Mouse (Mus musculus): ENCODE measurements at regions not wholly inside any gene's neighbourhood (a gene's known extent, or its start where the extent isn't known, plus 50 kb on each side); places are given as distances from the start of the nearest gene placed in this dataset.
A peak's percentile ranks its signal among the peaks of the same experiment; 100 is the strongest.

GRCm38 (mm10) chr4:93935692-93936091 is 600.4 kb upstream of the Tusc1 start:
- no peak for ATAC-seq (ENCODE audit: low read depth)
- Histone ChIP-seq H3K9ac (replicated peaks; ENCODE audit: low read depth, low read length) (no peak overlapping the region), H3K4me3 (ENCODE audit: low read depth, low read length) (no peak overlapping the region), H3K36me3 (ENCODE audit: control insufficient read depth, insufficient read depth, low read length) (no peaks in the 10 kb centered on the region), H3K4me1 (ENCODE audit: control insufficient read depth, insufficient read depth, low read length) (no peaks in the 10 kb centered on the region), H3K4me2 (ENCODE audit: low read depth, low read length) (no peak overlapping the region), H3K9me3 (ENCODE audit: control insufficient read depth, low read length) (no peaks in the 10 kb centered on the region), H3K27ac (ENCODE audit: low read depth, low read length) (no peak overlapping the region), H3K27me3 (ENCODE audit: control insufficient read depth, insufficient read depth, low read length) (no peaks in the 10 kb centered on the region)

- Histone ChIP-seq H3K9ac (replicated peaks; ENCODE audit: low read depth, low read length) (no peak overlapping the region), H3K36me3 (ENCODE audit: control insufficient read depth, insufficient read depth, low read length) (no peaks in the 10 kb centered on the region), H3K27me3 (ENCODE audit: control insufficient read depth, insufficient read depth, low read length) (no peaks in the 10 kb centered on the region), H3K27ac (ENCODE audit: low read depth, low read length) (no peak overlapping the region), H3K4me2 (ENCODE audit: low read depth, low read length) (no peak overlapping the region), H3K4me1 (ENCODE audit: control insufficient read depth, insufficient read depth, low read length) (no peaks in the 10 kb centered on the region), H3K4me3 (ENCODE audit: low read depth, low read length) (no peak overlapping the region), H3K9me3 (ENCODE audit: control insufficient read depth, low read length) (no peaks in the 10 kb centered on the region)
- 93% methylated on average over 7 of the region's 7 CpGs for WGBS
- no peak for ATAC-seq (ENCODE audit: low read depth)
These were observed 591.8 kb upstream of the Tusc1 start for GRCm38 (mm10) chr4:93927117-93927516.

GRCm38 (mm10) chr4:93924402-93924801 is 589.1 kb upstream of the Tusc1 start:
- Histone ChIP-seq H3K4me2 (ENCODE audit: low read depth, low read length) (no peak overlapping the region), H3K9ac (replicated peaks; ENCODE audit: low read depth, low read length) (no peak overlapping the region)
- 87% methylated on average over 1 of the region's 1 CpGs for WGBS

GRCm38 (mm10) chr4:93886631-93887030 is 551.3 kb upstream of the Tusc1 start:
- Histone ChIP-seq H3K4me3 (ENCODE audit: low read depth, low read length) (no peak overlapping the region), H3K36me3 (ENCODE audit: control insufficient read depth, insufficient read depth, low read length) (no peaks in the 10 kb centered on the region), H3K4me2 (ENCODE audit: low read depth, low read length) (no peak overlapping the region), H3K4me1 (ENCODE audit: control insufficient read depth, insufficient read depth, low read length) (no peaks in the 10 kb centered on the region), H3K27me3 (ENCODE audit: control insufficient read depth, insufficient read depth, low read length) (no peaks in the 10 kb centered on the region), H3K9ac (replicated peaks; ENCODE audit: low read depth, low read length) (no peak overlapping the region), H3K27ac (ENCODE audit: low read depth, low read length) (no peak overlapping the region), H3K9me3 (ENCODE audit: control insufficient read depth, low read length) (no peaks in the 10 kb centered on the region)
- no peak for ATAC-seq (ENCODE audit: low read depth)
- 92% methylated on average over 11 of the region's 11 CpGs for WGBS

More at GRCm38 (mm10) chr4:93924402-93924801, 589.1 kb upstream of the Tusc1 start:
- Histone ChIP-seq H3K4me1 (ENCODE audit: control insufficient read depth, insufficient read depth, low read length) (no peaks in the 10 kb centered on the region), H3K4me3 (ENCODE audit: low read depth, low read length) (no peak overlapping the region), H3K27me3 (ENCODE audit: control insufficient read depth, insufficient read depth, low read length) (no peaks in the 10 kb centered on the region), H3K36me3 (ENCODE audit: control insufficient read depth, insufficient read depth, low read length) (no peaks in the 10 kb centered on the region), H3K9me3 (ENCODE audit: control insufficient read depth, low read length) (no peaks in the 10 kb centered on the region), H3K27ac (ENCODE audit: low read depth, low read length) (no peak overlapping the region)
- ATAC-seq (ENCODE audit: low read depth), result no peak

- H3K4me2 ChIP-seq (ENCODE audit: low read depth, low read length), result no peak overlapping the region
These were observed 546.0 kb upstream of the Tusc1 start for GRCm38 (mm10) chr4:93881318-93881717.

GRCm38 (mm10) chr4:93879351-93879872 is 544.1 kb upstream of the Tusc1 start:
- Histone ChIP-seq H3K4me2 (ENCODE audit: low read depth, low read length) (no peak overlapping the region), H3K9me3 (ENCODE audit: control insufficient read depth, low read length) (no peaks in the 10 kb centered on the region), H3K4me1 (ENCODE audit: control insufficient read depth, insufficient read depth, low read length) (no peaks in the 10 kb centered on the region), H3K27me3 (ENCODE audit: control insufficient read depth, insufficient read depth, low read length) (no peaks in the 10 kb centered on the region), H3K9ac (replicated peaks; ENCODE audit: low read depth, low read length) (no peak overlapping the region), H3K36me3 (ENCODE audit: control insufficient read depth, insufficient read depth, low read length) (no peaks in the 10 kb centered on the region), H3K27ac (ENCODE audit: low read depth, low read length) (peak overlapping the region; percentile 22; the same call in 1 of the 2 replicates), H3K4me3 (ENCODE audit: low read depth, low read length) (no peak overlapping the region)
- peak; percentile 78 for ATAC-seq (ENCODE audit: low read depth)
- WGBS, result 43% methylated on average over 8 of the region's 8 CpGs

More at GRCm38 (mm10) chr4:93881318-93881717, 546.0 kb upstream of the Tusc1 start:
- Histone ChIP-seq H3K4me3 (ENCODE audit: low read depth, low read length) (no peak overlapping the region), H3K9me3 (ENCODE audit: control insufficient read depth, low read length) (no peaks in the 10 kb centered on the region), H3K27ac (ENCODE audit: low read depth, low read length) (no peak overlapping the region), H3K4me1 (ENCODE audit: control insufficient read depth, insufficient read depth, low read length) (no peaks in the 10 kb centered on the region), H3K27me3 (ENCODE audit: control insufficient read depth, insufficient read depth, low read length) (no peaks in the 10 kb centered on the region), H3K9ac (replicated peaks; ENCODE audit: low read depth, low read length) (no peak overlapping the region), H3K36me3 (ENCODE audit: control insufficient read depth, insufficient read depth, low read length) (no peaks in the 10 kb centered on the region)
- ATAC-seq (ENCODE audit: low read depth), result no peak
- WGBS, result 72% methylated on average over 3 of the region's 3 CpGs

- H3K4me1 ChIP-seq (ENCODE audit: control insufficient read depth, insufficient read depth, low read length), result no peaks in the 10 kb centered on the region
- no peak overlapping the region for H3K27ac ChIP-seq (ENCODE audit: low read depth, low read length)
- H3K4me3 ChIP-seq (ENCODE audit: low read depth, low read length), result no peak overlapping the region
- no peak overlapping the region for H3K4me2 ChIP-seq (ENCODE audit: low read depth, low read length)
- H3K9me3 ChIP-seq (ENCODE audit: control insufficient read depth, low read length), result no peaks in the 10 kb centered on the region
- no peak overlapping the region for H3K9ac ChIP-seq (replicated peaks; ENCODE audit: low read depth, low read length)
- no peaks in the 10 kb centered on the region for H3K36me3 ChIP-seq (ENCODE audit: control insufficient read depth, insufficient read depth, low read length)
- no peak for ATAC-seq (ENCODE audit: low read depth)
- no peaks in the 10 kb centered on the region for H3K27me3 ChIP-seq (ENCODE audit: control insufficient read depth, insufficient read depth, low read length)
- WGBS, result 28% methylated on average over 3 of the region's 3 CpGs
These were observed 538.0 kb upstream of the Tusc1 start for GRCm38 (mm10) chr4:93873271-93873670.

- 69% methylated on average over 3 of the region's 3 CpGs for WGBS
- H3K27me3 ChIP-seq (ENCODE audit: control insufficient read depth, insufficient read depth, low read length), result no peaks in the 10 kb centered on the region
These were observed 518.1 kb upstream of the Tusc1 start for GRCm38 (mm10) chr4:93853451-93853850.

GRCm38 (mm10) chr4:93849178-93849577 is 513.9 kb upstream of the Tusc1 start:
- H3K9me3 ChIP-seq (ENCODE audit: control insufficient read depth, low read length), result no peaks in the 10 kb centered on the region
- no peak for ATAC-seq (ENCODE audit: low read depth)
- WGBS, result 81% methylated on average over 3 of the region's 3 CpGs
- H3K4me2 ChIP-seq (ENCODE audit: low read depth, low read length), result no peak overlapping the region
- H3K4me1 ChIP-seq (ENCODE audit: control insufficient read depth, insufficient read depth, low read length), result no peaks in the 10 kb centered on the region
- H3K27me3 ChIP-seq (ENCODE audit: control insufficient read depth, insufficient read depth, low read length), result no peaks in the 10 kb centered on the region
- H3K9ac ChIP-seq (replicated peaks; ENCODE audit: low read depth, low read length), result no peak overlapping the region
- no peak overlapping the region for H3K4me3 ChIP-seq (ENCODE audit: low read depth, low read length)
- H3K36me3 ChIP-seq (ENCODE audit: control insufficient read depth, insufficient read depth, low read length), result no peaks in the 10 kb centered on the region
- H3K27ac ChIP-seq (ENCODE audit: low read depth, low read length), result no peak overlapping the region

More at GRCm38 (mm10) chr4:93853451-93853850, 518.1 kb upstream of the Tusc1 start:
- no peaks in the 10 kb centered on the region for H3K4me1 ChIP-seq (ENCODE audit: control insufficient read depth, insufficient read depth, low read length)
- ATAC-seq (ENCODE audit: low read depth), result no peak
- no peak overlapping the region for H3K27ac ChIP-seq (ENCODE audit: low read depth, low read length)
- no peak overlapping the region for H3K9ac ChIP-seq (replicated peaks; ENCODE audit: low read depth, low read length)
- H3K36me3 ChIP-seq (ENCODE audit: control insufficient read depth, insufficient read depth, low read length), result no peaks in the 10 kb centered on the region
- no peak overlapping the region for H3K4me3 ChIP-seq (ENCODE audit: low read depth, low read length)
- H3K9me3 ChIP-seq (ENCODE audit: control insufficient read depth, low read length), result no peaks in the 10 kb centered on the region
- no peak overlapping the region for H3K4me2 ChIP-seq (ENCODE audit: low read depth, low read length)
